Mouse (Mus musculus): ENCODE results near the gene Pdss2.
"Not testable (repeated sequence)": the region's sequence is repeated elsewhere in the genome, so short reads cannot be mapped to it uniquely, and the experiment has no call there.

Gene Pdss2

DNA sequence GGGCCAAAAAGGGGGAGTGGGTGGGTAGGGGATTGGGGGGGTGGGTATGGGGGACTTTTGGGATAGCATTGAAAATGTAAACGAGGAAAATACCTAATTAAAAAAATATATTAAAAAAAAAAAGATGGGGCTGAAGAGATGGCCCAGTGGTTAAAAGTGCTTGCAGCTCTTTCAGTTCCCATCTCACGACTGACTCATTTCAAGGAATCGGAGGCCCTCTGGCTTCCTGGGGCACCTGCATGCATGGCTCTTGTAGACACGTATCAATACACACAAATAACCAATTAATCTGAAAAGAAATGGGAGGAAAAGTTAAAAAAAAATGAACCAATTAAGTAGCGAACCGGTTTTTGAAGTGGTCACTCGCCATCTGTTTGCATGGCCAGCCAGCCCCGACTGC lies 155.5 kb downstream of the Pdss2 start:
- DNase-seq (ENCODE audit: low read depth): no peak

- no peak for DNase-seq (ENCODE audit: low read depth)
Observed at GRCm38 (mm10) chr10:43378279-43378678, 157.0 kb downstream of the Pdss2 start.

DNA sequence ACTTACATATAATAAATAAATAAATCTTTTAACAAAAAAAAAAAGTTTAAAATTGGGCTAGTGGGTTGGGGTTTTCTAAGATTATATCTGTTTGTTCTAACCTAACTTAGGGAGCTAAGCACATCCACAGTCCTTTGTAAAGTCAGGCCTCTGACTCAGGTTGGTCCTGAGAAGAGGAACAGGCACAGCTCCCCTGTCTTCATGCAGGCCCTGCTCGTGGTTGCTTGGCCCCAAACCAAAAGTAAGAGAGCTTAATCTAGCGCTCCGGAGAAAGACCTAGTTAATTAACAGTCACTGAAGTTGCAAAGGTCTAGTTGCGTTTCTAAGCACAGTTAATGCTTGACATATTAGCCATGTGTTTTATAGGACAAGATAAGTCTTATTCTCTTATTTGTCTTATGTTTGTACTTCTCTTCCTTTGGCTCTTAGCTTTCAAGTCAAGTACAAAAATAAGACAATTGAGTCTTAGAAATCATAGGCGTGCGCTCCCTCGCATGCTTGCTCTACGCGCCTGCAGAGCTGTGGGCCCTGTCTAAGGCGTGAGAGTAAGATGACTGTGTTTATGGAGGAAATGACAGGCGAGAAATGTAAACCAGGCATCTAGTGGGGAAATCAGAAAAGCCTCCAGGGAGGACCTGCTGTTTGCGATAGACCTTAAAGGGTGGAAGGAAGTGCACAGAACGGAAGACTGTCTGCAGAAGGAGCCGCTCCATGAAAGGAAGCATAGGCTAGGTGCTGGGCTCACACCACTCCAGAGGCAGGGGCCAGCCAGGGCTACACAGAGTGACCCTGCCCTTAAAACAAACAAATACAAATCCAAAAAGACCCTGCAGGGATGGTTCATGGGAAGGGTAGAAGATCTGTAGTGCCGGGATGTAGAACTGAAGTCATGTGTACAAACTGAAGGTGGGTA lies 157.7 kb downstream of the Pdss2 start:
- no peak for DNase-seq (ENCODE audit: low read depth)

GRCm38 (mm10) chr10:43382660-43383059 lies 161.4 kb downstream of the Pdss2 start:
- no peak for DNase-seq (ENCODE audit: low read depth)

GRCm38 (mm10) chr10:43384623-43385022 lies 163.3 kb downstream of the Pdss2 start:
- DNase-seq (ENCODE audit: low read depth): no peak

- DNase-seq (ENCODE audit: low read depth): no peak
Observed at GRCm38 (mm10) chr10:43392921-43393320, 171.6 kb downstream of the Pdss2 start.

- DNase-seq (ENCODE audit: low read depth): no peak
Observed at GRCm38 (mm10) chr10:43393818-43394217, 172.5 kb downstream of the Pdss2 start.

GRCm38 (mm10) chr10:43395824-43396223 lies 174.5 kb downstream of the Pdss2 start:
- no peak for DNase-seq (ENCODE audit: low read depth)

DNA sequence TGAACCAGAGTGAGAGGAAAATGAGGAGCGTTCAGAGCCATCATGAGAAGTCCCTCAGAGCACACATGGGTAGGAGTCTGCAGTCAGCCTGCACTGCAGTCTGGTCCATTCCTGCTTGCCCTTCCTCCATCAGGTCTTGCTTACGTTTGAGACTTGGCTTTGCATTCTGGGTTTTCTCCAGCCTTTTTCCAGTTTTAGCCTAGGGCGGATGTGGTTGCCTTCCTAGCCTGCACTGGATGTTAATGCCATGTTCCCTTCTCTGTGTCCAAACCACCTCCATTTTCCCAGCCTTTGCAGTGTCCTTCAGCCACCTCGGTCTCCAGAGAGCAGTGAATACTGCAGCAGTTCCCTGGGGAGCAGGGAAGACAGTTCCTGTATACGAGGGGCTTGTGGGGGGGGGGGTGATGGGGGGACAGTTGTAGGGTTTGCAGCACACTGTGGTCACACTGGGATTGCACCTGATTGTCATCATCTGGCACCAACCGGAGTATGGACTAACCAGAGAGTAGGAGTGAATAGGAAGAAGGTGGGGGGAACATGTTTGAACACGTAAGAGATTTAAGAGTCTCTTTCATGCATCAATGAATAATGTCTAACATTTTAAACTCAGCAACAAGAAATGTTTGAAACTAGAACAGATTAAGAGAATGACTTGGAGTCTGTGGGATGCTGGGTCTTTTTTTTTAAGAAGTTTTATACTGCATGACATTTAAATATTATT lies 178.5 kb downstream of the Pdss2 start:
- DNase-seq (ENCODE audit: low read depth): no peak

DNA sequence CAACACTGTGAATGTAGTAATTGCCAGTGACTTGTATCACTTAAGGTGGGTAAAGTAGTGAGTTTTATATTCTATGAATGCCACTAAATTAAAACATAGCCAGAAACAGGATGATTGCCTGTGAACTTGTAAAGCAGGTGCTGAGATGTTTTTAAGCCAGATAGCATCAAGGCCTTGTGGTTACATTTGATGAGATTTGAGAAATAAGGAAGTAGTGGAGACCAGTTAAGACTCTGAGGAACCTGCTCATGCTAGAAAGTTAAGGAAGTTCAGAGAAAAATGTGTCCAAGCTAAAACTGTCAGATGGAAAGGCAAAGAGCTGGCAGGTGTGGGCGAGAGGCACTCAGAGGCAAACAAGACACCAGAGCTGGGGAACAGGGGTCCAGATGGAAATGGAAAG lies 184.8 kb downstream of the Pdss2 start:
- DNase-seq (ENCODE audit: low read depth): no peak

DNA sequence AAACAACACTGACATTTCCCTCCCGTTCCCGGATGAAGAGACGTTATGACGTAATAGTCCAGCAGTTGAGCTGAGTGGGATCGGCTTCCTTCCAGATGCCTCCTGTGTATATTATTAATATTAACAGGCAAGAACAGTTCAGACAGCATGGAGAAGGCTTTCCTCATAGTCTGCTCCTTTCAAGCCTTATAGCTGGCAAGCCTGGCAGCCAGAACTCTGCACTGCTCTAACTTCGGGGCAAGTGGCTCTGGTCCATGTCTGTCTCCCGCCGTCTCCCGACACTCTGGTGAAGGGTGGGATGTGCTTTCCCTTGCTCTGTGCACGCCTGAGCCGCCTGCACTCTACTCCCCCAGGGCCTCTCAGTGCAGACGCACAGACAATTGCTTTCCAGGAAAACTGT lies 185.6 kb downstream of the Pdss2 start:
- no peak for DNase-seq (ENCODE audit: low read depth)

GRCm38 (mm10) chr10:43409506-43410230 lies 188.4 kb downstream of the Pdss2 start:
- DNase-seq (ENCODE audit: low read depth): no peak

DNA sequence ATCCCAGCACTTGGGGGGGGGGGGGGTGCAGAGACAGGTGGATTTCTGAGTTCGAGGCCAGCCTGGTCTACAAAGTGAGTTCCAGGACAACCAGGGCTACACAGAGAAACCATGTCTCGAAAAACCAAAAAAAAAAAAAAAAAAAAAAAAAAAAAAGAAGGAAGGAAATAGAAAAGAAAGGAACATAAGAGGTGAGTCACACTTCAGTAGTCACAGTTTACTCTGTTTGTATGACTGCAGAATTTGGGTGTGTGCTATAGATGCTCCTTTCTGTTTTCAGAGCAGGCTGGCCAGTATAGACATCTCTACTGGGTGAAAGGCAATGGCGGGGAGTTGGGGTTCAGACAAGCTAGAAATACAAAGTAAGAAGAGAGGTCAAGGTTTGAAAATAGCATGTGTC lies 189.9 kb downstream of the Pdss2 start:
- DNase-seq (ENCODE audit: low read depth): not testable (repeated sequence)

DNA sequence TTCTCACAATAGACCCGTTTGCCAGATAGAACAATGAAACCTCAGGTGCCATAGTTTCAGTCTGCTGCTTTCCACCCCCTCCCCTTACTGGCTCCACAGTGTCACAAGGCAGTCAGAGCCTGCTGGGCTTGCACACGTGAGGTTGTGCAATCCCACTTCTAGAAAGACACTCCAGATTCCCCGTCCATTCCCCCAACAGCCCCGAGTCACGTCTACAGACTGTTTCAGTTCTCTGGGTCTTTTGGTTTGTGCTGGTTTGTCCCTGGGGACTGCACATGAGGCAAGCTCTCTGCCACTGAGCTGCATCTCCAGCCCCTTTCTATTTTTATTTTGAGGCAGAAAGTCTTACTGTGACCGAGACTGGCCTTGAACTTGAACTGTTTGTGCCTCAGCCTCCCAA lies 196.1 kb downstream of the Pdss2 start:
- DNase-seq (ENCODE audit: low read depth): no peak

DNA sequence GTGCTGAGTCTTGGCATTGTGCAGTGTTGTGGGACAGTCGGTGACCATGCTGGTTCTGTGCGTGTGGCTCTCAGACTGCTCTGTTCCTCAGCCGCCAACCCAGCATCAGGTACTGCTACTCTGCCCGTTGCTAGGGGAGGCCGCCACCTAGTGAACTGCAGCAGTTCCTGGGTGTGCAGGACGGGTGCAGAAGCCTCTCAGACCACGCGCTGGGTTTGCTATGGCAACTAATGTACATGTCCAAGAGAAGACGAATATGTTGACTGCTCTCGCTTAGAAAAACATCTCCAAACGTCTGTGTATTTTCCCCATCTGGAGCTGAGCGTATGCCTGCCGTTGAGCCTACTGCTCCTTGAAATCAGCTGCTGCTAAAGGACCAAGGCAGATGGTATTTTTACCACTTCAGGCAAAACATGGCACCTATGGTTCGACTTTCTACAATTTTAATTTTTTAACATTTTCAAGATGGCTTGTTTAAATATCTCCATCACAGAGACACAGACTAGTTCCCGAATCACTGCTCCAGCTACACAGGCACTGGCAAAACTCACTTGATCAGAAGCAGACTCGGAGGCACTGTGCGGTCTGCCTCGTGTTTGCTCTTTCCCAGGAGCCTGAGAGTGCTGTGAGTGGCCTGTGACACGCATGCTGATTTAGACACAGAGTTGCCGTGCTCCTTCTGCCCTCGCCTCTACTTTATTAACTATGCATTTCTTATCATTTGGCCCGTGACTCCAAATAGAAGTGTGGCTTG lies 199.6 kb downstream of the Pdss2 start:
- DNase-seq (ENCODE audit: low read depth): no peak

- DNase-seq (ENCODE audit: low read depth): no peak
Observed at GRCm38 (mm10) chr10:43422061-43422770, 200.9 kb downstream of the Pdss2 start.

GRCm38 (mm10) chr10:43424545-43424944 lies 203.3 kb downstream of the Pdss2 start:
- no peak for DNase-seq (ENCODE audit: low read depth)

DNA sequence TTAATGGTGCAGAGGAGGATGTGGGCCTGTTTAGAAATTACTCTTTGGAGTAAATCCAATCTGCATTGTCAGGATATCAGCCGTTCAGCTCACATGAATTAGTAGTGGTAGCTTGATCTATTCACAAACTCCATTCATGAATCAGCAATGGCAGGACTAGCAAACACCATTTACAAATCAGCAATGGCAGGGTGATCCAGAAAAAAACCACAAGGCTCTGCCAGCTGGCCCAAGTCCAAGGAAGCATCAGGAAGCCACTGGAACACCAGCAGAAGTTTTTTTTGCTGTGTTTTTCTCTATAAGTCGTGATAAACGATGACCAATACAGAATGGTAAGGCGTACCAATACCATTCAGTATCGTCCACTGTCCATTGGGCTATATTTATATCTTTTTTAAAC lies 209.3 kb downstream of the Pdss2 start:
- no peak for DNase-seq (ENCODE audit: low read depth)

GRCm38 (mm10) chr10:43434326-43434725 lies 213.0 kb downstream of the Pdss2 start:
- DNase-seq (ENCODE audit: low read depth): no peak

DNA sequence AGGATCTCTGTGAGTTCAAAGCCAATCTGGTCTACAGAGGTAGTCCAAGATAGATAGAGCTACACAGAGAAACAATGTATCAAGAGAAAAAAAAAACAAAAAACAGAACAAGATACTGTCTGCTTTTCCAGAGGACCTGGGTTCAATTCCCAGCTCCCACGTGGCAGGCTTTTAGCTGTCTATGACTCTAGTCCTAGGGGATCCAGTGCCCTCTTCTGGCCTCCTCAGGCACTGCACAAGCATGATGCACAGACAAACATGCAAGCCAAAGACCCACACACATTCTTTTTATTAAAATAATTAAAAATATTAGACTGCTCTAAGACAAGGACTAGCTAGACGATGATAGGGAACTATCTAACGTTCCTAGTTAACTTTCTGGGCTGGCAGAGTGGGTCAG lies 214.5 kb downstream of the Pdss2 start:
- no peak for DNase-seq (ENCODE audit: low read depth)

DNA sequence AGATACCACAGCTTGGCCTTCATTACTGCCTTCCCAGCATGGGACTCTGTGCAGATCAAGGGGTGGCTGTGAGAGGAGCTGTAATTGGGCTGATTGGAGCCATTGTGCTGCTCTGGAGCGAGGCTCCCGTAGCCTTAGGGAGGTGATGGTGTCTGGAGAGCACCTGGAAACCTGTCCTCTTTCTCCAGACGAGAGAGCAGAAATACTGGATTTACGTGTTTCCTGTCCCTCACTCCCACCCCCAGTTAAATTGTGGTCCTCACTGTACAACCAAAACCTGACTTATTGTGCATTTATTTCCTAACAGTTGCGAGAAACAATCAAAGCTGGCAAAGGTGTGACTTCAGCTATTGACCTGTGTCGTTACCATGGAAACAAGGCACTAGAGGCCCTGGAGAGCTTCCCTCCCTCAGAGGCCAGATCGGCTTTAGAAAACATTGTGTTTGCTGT lies 218.2 kb downstream of the Pdss2 start:
- DNase-seq (ENCODE audit: low read depth): no peak
